Mouse (Mus musculus) forebrain, embryonic 13.5 days (tissue): ENCODE measurements around the gene Cyp2d11. TPM values are rescaled to one million over a fixed set of nuclear protein-coding genes. Genes with fewer than 3 reads are reported as not detected.
"Not testable (repeated sequence)": the region's sequence is repeated elsewhere in the genome, so short reads cannot be mapped to it uniquely, and the experiment has no call there.

ENCODE experiments used
- ATAC-seq: fragments of 200-750 bp; cut with Nextera tagmentation; 2 replicates; pipeline ENCODE4 v1.8.0; 2017
- H3K27ac ChIP-seq: fragments of 300-500 bp; sonication (generic); 2 replicates; pipeline ENCODE4 v1.5.1; 2015; ENCODE audit warnings: inconsistent platforms, mild to moderate bottlenecking, moderate library complexity
- H3K27me3 ChIP-seq: fragments of 300-500 bp; sonication (generic); 2 replicates; pipeline ENCODE4 v1.6.1; 2015; ENCODE audit warnings: mild to moderate bottlenecking, inconsistent platforms
- H3K36me3 ChIP-seq: fragments of 300-500 bp; sonication (generic); 2 replicates; pipeline ENCODE4 v1.6.1; 2015; ENCODE audit warnings: mild to moderate bottlenecking, inconsistent platforms; ENCODE audit not compliant: poor library complexity, severe bottlenecking
- H3K4me1 ChIP-seq: fragments of 300-500 bp; sonication (generic); 2 replicates; pipeline ENCODE4 v1.6.1; 2015; ENCODE audit warnings: inconsistent platforms
- H3K4me2 ChIP-seq: fragments of 300-500 bp; sonication (generic); 2 replicates; pipeline ENCODE4 v1.6.1; 2015; ENCODE audit warnings: inconsistent platforms, mild to moderate bottlenecking, moderate library complexity
- H3K4me3 ChIP-seq: fragments of 300-500 bp; sonication (generic); 2 replicates; pipeline ENCODE4 v1.5.1; 2015; ENCODE audit warnings: mild to moderate bottlenecking, inconsistent platforms
- H3K9ac ChIP-seq: fragments of 300-500 bp; sonication (generic); 2 replicates; pipeline ENCODE4 v1.6.1; 2015; ENCODE audit warnings: mild to moderate bottlenecking, inconsistent platforms
- H3K9me3 ChIP-seq: fragments of 300-500 bp; sonication (generic); replicated peaks from 2 replicates; pipeline ENCODE4 v1.6.1; 2016; ENCODE audit warnings: inconsistent platforms
- WGBS: fragments of 180-500 bp; shearing (Covaris S2); methylation state at CpG from one replicate; pipeline ENCODE4 v1.1.7; 2015; 5-methylcytosine and 5-hydroxymethylcytosine counted together
- polyA plus RNA-seq: library from polyadenylated mRNA; unstranded; fragments of >200 nt; fragmentation: Nextera tagmentation; extraction: Ambion mirVana; gene quantifications from 2 replicates; pipeline ENCODE4 v1.2.1, GENCODE M21; 2015

The Cyp2d11 gene
- polyA plus RNA-seq, 1 experiment from 2014 or later: not detected

- H3K27ac ChIP-seq: no peak overlapping the region
- H3K9me3 ChIP-seq: no peaks in the 10 kb centered on the region
- ATAC-seq: no peak
- H3K36me3 ChIP-seq: no peaks in the 10 kb centered on the region
- H3K4me2 ChIP-seq: no peak overlapping the region
- H3K27me3 ChIP-seq: no peaks in the 10 kb centered on the region
- peaks cover 29% of the 10 kb centered on the region for H3K4me1 ChIP-seq
- H3K9ac ChIP-seq: no peak overlapping the region
- 57% methylated on average over 15 of the region's 15 CpGs for WGBS
- H3K4me3 ChIP-seq: no peak overlapping the region
Observed at GRCm38 (mm10) chr15:82378261-82379180, 15.3 kb downstream of the Cyp2d11 start.

- Histone ChIP-seq H3K4me1 (peaks cover 29% of the 10 kb centered on the region), H3K9ac (no peak overlapping the region), H3K27ac (no peak overlapping the region), H3K4me2 (no peak overlapping the region), H3K27me3 (no peaks in the 10 kb centered on the region), H3K9me3 (no peaks in the 10 kb centered on the region), H3K36me3 (no peaks in the 10 kb centered on the region), H3K4me3 (no peak overlapping the region)
- WGBS: 76% methylated on average over 5 of the region's 5 CpGs
- no peak for ATAC-seq
Observed at GRCm38 (mm10) chr15:82377701-82378100, 16.1 kb downstream of the Cyp2d11 start.

GRCm38 (mm10) chr15:82376393-82377138 lies 17.3 kb downstream of the Cyp2d11 start:
- Histone ChIP-seq H3K9me3 (no peaks in the 10 kb centered on the region), H3K27me3 (no peaks in the 10 kb centered on the region), H3K27ac (peak overlapping the region; percentile 55), H3K4me3 (no peak overlapping the region), H3K4me1 (peaks cover 29% of the 10 kb centered on the region), H3K36me3 (no peaks in the 10 kb centered on the region), H3K4me2 (no peak overlapping the region), H3K9ac (no peak overlapping the region)
- WGBS: 53% methylated on average over 17 of the region's 17 CpGs
- ATAC-seq: no peak

- Histone ChIP-seq H3K36me3 (no peaks in the 10 kb centered on the region), H3K9me3 (no peaks in the 10 kb centered on the region), H3K27me3 (no peaks in the 10 kb centered on the region), H3K9ac (no peak overlapping the region), H3K4me3 (no peak overlapping the region), H3K4me2 (no peak overlapping the region), H3K4me1 (peaks cover 27% of the 10 kb centered on the region), H3K27ac (peak overlapping the region; percentile 55)
- ATAC-seq: no peak
- WGBS: 90% methylated on average over 9 of the region's 9 CpGs
Observed at GRCm38 (mm10) chr15:82375855-82376254, 18.0 kb downstream of the Cyp2d11 start.

GRCm38 (mm10) chr15:82374437-82374836 lies 19.4 kb downstream of the Cyp2d11 start:
- Histone ChIP-seq H3K36me3 (no peaks in the 10 kb centered on the region), H3K9ac (no peak overlapping the region), H3K9me3 (no peaks in the 10 kb centered on the region), H3K27me3 (no peaks in the 10 kb centered on the region), H3K27ac (no peak overlapping the region), H3K4me2 (no peak overlapping the region), H3K4me1 (peaks cover 17% of the 10 kb centered on the region), H3K4me3 (no peak overlapping the region)
- no peak for ATAC-seq
- 81% methylated on average over 5 of the region's 5 CpGs for WGBS

- Histone ChIP-seq H3K4me2 (no peak overlapping the region), H3K4me3 (no peak overlapping the region), H3K9ac (no peak overlapping the region), H3K4me1 (peaks cover 12% of the 10 kb centered on the region), H3K27ac (no peak overlapping the region), H3K9me3 (no peaks in the 10 kb centered on the region), H3K36me3 (no peaks in the 10 kb centered on the region), H3K27me3 (no peaks in the 10 kb centered on the region)
- 83% methylated on average over 5 of the region's 5 CpGs for WGBS
- ATAC-seq: no peak
Observed at GRCm38 (mm10) chr15:82372991-82373390, 20.8 kb downstream of the Cyp2d11 start.

GRCm38 (mm10) chr15:82372446-82372845 lies 21.4 kb downstream of the Cyp2d11 start:
- H3K4me3 ChIP-seq: no peak overlapping the region
- H3K36me3 ChIP-seq: no peaks in the 10 kb centered on the region
- H3K9ac ChIP-seq: no peak overlapping the region
- no peak overlapping the region for H3K4me2 ChIP-seq
- H3K27ac ChIP-seq: no peak overlapping the region
- WGBS: 90% methylated on average over 6 of the region's 6 CpGs
- ATAC-seq: no peak
- H3K9me3 ChIP-seq: no peaks in the 10 kb centered on the region
- peaks cover 12% of the 10 kb centered on the region for H3K4me1 ChIP-seq
- no peaks in the 10 kb centered on the region for H3K27me3 ChIP-seq

- H3K36me3 ChIP-seq: no peaks in the 10 kb centered on the region
- H3K4me3 ChIP-seq: no peak overlapping the region
- H3K4me2 ChIP-seq: no peak overlapping the region
- H3K4me1 ChIP-seq: no peaks in the 10 kb centered on the region
- no peaks in the 10 kb centered on the region for H3K27me3 ChIP-seq
- H3K27ac ChIP-seq: no peak overlapping the region
- no peak for ATAC-seq
- WGBS: 83% methylated on average over 1 of the region's 1 CpGs
- H3K9me3 ChIP-seq: no peaks in the 10 kb centered on the region
- no peak overlapping the region for H3K9ac ChIP-seq
Observed at GRCm38 (mm10) chr15:82368851-82369250, 25.0 kb downstream of the Cyp2d11 start.

- no peak for ATAC-seq
- 94% methylated on average over 4 of the region's 4 CpGs for WGBS
- no peaks in the 10 kb centered on the region for H3K9me3 ChIP-seq
- no peak overlapping the region for H3K9ac ChIP-seq
- H3K36me3 ChIP-seq: no peaks in the 10 kb centered on the region
- no peak overlapping the region for H3K27ac ChIP-seq
- H3K4me1 ChIP-seq: no peaks in the 10 kb centered on the region
- no peaks in the 10 kb centered on the region for H3K27me3 ChIP-seq
- no peak overlapping the region for H3K4me3 ChIP-seq
- no peak overlapping the region for H3K4me2 ChIP-seq
Observed at GRCm38 (mm10) chr15:82368146-82368545, 25.7 kb downstream of the Cyp2d11 start.

- H3K27me3 ChIP-seq, H3K4me1 ChIP-seq, H3K4me3 ChIP-seq, ATAC-seq, H3K9ac ChIP-seq, H3K36me3 ChIP-seq, H3K9me3 ChIP-seq, H3K4me2 ChIP-seq, H3K27ac ChIP-seq: not testable (repeated sequence)
- WGBS: 15% methylated on average over 6 of the region's 9 CpGs
Observed at GRCm38 (mm10) chr15:82364561-82364960, 29.3 kb downstream of the Cyp2d11 start.

GRCm38 (mm10) chr15:82363801-82364200 lies 30.0 kb downstream of the Cyp2d11 start:
- not testable (repeated sequence) for H3K4me3 ChIP-seq, H3K27ac ChIP-seq, H3K9me3 ChIP-seq, H3K36me3 ChIP-seq, H3K4me2 ChIP-seq, H3K4me1 ChIP-seq, H3K9ac ChIP-seq, H3K27me3 ChIP-seq, ATAC-seq
- 84% methylated on average over 8 of the region's 12 CpGs for WGBS

GRCm38 (mm10) chr15:82362234-82362633 lies 31.6 kb downstream of the Cyp2d11 start:
- H3K27ac ChIP-seq: no peak overlapping the region
- no peaks in the 10 kb centered on the region for H3K4me1 ChIP-seq
- 93% methylated on average over 4 of the region's 4 CpGs for WGBS
- no peak for ATAC-seq
- no peaks in the 10 kb centered on the region for H3K36me3 ChIP-seq
- H3K4me3 ChIP-seq: no peak overlapping the region
- H3K9me3 ChIP-seq: no peaks in the 10 kb centered on the region
- no peaks in the 10 kb centered on the region for H3K27me3 ChIP-seq
- no peak overlapping the region for H3K4me2 ChIP-seq
- H3K9ac ChIP-seq: no peak overlapping the region
